Mouse (Mus musculus): ENCODE data around the gene Ackr4.

Gene Ackr4

DNA sequence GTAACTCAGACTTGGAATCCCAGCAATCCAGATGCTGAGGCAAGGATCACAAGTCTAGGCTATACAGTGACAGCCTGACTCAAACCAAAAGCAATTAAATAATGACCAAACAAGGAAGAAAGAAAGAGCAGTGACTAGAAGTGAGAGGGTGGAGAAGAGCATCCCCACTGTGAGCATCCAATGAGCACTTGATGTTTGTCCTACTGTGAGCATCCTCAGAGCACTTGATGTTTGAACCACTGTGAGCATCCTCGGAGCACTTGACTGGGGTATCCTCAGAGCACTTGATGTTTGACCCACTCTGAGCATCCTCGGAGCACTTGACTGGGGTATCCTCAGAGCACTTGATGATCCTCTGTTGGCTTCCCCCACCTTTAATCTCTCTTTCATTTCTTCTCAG, 21.7 kb downstream of the Ackr4 start:
- no peak for DNase-seq (ENCODE audit: low spot score)

DNA sequence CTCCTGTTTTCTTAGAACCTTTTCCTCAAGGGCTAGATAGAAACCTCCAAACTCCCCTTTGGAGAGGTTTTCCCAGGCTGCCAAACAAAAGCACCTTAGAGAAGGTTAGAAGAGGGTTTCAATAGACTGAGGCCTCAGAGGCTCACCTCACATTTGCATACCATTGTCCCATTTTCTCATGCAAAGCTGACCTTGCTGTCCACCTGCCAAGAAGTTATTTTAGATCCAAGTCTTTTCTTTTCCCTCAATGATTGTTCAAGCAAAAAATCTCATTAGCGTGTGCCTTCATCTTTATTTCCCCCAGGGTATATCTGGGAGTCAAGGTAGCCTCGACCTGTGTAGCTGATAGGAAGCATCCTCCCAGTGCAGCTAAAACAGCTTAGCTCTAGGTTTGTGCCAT, 23.8 kb downstream of the Ackr4 start:
- DNase-seq (ENCODE audit: low spot score), result no peak

DNA sequence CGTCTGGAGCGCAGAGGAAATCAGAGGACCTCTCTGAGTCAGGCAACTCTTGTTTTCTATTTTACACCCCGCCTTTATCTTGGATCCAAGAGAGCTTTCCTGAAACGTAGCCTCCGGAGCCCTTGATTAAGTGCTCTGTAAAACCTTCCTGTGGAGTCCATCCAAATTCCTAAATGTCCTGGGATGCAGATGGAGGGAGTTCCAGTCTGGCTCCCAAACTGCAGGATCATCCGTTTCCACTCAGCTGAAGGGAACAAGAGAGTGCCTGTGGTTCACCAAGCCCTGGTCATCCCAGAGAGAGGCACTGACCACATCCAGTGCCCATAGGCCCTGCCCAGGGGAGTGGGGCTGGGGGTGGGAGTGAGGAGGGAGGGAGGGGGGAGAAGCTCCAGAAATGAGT, 24.4 kb downstream of the Ackr4 start:
- DNase-seq (ENCODE audit: low spot score), result no peak

DNA sequence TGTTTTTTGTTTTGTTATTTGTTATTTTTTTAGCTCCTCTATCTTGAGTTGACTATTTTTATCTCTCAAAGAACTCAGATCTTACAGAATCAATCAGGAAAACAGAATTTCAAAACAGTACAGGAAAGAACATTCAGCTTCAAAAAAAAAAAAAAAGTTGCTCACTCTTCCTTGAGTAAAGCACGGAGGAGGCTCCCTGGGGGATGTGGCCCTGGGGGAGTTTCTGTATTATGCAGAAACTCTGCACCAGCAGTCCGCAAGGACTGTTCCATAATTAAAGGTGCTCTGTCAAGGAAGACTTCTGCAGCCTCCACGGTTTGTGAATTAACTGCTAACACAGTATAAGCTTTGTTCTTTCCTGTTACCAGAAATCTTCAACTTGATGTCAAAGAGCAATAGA, 25.3 kb downstream of the Ackr4 start:
- DNase-seq (ENCODE audit: low spot score), result no peak

DNA sequence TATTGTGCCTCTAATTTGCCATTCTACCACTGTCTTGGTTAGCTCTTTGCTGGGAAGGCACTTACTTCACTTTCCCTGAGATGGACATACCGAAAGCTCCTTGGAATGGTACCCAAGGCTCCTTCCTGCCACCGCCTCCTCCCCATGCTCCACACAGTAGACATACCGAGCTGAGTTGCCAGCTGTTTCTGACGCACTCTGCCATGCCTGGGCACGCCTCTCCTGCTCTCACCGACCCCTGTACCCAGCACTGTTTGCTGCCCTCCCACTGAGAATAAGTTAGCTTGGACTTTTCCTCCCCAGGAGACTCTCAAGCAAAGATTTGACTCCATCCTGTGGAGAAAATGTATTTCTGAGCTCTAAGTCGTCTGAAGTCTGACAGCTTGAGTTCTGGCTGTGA, 25.9 kb downstream of the Ackr4 start:
- DNase-seq (ENCODE audit: low spot score), result no peak

DNA sequence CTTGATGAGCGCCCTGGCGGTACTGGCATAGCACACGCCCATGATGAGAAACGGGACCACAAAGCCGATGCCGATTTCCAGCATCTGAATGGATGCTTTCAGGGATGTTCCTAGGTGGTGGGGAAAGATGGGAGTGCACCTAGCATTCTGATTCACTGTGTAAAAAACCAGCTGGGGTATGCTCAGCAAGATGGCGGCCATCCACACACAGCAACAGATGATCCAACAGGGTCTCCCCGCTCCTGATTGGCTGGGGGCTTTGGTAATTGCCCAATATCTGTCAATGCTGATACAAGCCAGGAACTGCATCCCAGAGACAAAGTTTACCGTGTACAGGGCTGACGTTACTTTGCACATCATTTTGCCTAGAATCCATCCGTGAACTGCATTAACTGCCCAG, 27.7 kb downstream of the Ackr4 start:
- no peak for DNase-seq (ENCODE audit: low spot score)

DNA sequence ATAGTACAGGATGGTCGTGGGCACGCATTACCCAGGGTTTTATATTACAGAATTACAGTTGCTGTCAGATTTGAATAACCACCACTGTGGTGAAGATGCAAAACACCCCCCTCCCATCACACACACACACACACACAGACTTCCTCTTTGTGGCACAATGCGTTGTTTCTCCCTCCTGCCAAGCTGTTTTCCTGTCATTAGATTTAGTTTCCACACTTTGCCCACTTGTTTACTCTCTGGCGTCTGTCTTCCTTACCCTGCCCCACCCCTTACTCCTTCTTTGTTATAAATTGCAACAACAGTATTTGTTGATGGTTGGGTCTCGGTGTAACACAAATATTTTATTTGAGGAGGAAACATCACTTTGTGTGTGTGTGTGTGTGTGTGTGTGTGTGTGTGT, 28.5 kb downstream of the Ackr4 start:
- no peak for DNase-seq (ENCODE audit: low spot score)

DNA sequence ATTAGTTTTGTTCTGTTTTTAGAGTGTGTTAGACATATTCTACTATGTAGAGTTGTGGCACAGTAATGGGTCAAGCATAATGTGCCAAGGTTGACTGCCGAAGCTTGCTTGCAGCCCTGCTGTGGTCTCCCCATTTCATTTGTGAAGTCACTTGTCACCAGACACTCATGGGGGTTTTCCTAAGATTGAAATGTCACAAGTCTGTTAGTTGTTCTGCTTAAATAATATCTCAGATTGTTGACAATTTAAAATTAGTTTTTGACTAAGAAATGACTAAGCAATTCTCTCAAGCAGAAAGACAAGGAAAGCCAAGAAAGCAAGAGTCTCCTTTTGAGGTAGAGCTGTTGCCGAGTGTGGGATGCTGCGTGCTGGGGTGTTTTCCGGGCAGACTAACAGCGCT, 33.8 kb downstream of the Ackr4 start:
- DNase-seq (ENCODE audit: low spot score), result no peak

DNA sequence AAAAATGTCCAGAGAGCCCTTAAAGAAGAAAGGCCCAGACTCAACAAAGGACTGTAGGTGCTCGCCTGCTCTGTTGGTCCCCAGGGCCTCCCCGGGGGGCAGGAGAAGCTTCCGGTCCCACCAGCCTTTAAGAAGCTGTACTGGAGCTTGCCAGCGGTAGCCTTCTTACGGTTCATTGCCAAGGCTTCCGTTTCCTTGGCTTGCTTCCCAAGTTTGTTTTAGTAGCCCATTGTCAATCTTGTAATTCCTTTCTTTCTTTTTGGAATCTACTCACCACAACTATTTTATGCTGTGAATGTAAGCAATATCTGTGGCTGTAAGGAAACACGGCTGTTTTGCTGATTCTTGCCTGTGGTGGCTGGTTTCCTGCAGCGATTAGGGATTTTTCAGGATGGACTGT, 38.2 kb downstream of the Ackr4 start:
- DNase-seq (ENCODE audit: low spot score), result peak; percentile 47

DNA sequence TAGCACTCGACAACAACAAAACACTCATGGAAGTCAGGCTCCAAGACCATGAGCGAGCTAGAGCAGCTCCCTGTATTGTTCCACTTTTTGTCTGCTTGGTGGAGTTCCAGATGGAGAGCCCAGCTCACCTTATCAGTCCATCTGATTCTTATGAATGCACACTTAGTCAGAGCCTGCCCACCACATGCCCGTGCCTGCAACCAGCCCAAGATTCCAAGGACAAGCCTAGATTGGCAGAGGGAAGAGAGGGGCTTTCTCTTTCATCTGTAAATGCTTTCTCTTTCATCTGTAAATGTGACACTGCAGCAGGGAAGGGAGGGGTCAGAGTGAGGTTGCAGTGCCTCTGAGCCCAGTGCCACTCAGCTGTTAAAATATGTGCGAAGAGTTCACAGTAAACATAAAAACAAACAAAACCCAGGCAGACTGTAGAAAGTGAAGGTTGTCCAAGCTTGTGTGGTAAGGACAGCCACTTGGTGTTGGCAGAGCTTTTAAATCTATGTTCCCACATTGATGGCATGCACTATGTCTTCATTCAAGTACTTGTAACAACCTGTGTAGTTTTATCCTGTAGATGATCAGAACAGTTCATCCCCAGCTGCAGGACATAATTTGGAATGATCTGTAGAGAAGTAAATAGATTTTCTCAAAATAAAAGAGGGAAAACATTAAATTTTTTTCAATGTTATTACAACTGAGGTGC, 40.9 kb downstream of the Ackr4 start:
- DNase-seq (ENCODE audit: low spot score), result no peak

DNA sequence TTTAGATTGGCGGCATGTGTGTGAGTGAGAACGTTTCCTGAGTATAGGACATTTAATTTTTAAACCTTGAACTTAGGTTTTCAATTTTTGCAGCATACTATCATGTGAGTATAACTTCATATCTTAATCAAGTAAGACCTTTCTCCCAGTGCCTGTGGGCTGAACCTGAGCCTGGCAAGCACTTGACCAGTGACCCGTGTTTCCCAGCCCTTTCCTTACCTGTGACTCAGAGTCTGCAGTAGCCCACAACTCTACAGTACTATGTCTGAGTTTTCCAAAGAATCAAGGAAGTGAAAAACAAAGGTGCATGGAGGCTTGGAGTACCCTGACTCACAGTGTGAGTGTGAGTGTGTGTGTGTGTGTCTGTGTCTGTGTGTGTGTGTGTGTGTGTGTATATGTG, 46.7 kb downstream of the Ackr4 start:
- no peak for DNase-seq (ENCODE audit: low spot score)

DNA sequence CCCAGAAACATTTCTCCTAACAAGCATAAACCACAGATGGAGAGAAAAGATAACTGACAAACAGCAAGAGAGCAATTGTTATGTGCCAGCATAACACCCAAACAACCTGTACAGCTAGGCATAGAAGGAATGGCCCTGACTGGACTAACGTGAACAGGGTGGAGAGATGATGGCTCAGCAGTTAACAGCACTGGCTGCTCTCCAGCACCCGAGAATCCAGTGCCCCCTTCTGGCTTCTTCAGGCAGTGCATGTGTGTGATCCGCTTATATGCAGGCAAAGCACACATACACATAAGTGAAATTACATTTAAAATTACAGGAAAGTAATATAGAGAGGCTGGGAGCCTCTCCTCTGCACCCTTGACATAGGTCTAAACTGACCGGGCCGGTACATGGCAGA, 47.4 kb downstream of the Ackr4 start:
- peak; percentile 31 for DNase-seq (ENCODE audit: low spot score)

DNA sequence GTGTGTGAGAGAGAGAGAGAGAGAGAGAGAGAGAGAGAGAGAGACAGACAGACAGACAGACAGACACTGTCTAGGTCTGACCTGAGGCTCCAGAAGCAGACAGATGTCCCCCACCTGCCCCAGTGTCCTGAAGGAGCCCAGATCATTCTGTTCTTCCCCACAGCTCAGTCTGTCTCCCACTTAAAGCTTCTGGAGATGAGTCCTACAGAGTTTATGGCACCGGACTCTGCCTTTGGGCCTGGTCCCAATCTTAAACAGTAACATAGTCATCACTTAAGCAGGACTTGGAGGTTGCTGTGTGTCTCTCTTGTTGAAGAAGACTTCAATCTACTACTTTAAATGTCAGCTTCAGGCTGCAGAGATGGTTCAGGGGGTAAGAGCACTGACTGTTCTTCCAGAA, 48.0 kb downstream of the Ackr4 start:
- DNase-seq (ENCODE audit: low spot score), result no peak

DNA sequence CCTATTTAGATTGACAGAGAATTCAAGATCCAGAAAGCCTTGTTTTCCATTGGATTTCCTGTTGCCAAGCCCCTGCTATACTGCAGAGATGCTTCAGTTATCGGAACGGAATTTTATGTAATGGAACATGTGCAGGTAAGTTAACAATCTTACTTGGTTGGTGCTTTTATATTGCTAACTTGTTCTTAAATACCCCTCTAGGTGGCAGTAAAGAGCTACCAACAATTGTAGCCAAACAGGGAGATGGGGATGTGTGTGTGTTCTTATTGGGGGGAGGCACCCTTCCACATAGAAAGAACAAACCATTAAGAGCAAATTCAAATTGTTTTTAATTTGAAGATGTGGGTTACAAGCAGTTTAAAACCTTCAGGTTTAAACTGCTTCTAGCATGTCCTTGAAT, 50.9 kb downstream of the Ackr4 start:
- DNase-seq (ENCODE audit: low spot score), result peak; percentile 21

DNA sequence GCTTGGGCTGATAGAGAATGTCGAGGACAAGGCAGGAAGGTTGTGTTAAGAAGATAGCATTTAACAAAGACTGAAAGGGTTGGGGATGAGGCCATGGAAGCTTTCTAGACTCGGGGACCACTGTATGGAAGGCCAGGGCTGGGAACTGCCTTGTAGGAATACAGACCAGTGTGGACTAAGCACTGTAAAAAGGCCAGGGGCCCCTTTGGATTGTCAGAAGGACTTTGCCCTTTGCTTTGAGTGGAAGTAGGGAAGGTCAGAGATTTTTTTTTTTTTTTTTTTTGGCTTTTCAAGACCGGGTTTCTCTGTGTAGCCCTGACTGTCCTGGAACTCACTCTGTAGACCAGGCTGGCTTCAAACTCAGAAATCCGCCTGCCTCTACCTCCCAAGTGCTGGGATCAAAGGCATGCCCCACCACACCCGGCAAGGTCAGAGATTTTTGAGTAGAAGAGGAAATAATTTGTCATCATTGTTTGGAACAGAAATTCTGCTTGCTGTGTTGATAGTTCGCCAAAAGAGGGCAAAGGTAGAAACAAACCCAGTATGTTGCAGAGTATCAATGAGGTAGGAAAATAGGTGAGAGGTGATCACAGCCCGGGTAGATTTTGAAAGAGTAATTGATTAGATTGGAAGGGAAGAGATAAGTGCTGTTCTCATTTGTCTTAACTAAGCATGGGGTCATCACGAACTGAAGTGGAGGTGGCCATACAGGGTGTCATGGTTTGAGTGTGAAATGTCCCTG, 55.7 kb downstream of the Ackr4 start:
- no peak for DNase-seq (ENCODE audit: low spot score)

DNA sequence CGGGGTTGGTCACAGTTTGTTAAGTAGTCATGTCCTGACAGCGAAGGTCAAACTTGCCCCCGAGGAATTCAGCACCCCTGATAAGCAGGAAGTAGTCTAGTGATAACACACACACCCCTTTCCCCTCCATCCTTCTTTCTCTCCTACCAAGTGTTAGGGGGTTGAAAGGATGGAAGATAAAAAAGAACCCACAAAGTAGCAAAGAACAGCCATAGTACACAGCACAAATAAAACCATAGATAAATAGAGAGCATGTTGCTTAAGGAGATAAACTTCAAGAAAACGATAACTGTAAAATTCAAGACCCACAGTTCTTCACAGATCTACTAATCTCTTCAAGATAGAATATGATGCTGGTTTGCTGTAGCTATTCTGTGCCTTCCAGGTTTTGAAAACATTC, 56.5 kb downstream of the Ackr4 start:
- DNase-seq (ENCODE audit: low spot score), result no peak

DNA sequence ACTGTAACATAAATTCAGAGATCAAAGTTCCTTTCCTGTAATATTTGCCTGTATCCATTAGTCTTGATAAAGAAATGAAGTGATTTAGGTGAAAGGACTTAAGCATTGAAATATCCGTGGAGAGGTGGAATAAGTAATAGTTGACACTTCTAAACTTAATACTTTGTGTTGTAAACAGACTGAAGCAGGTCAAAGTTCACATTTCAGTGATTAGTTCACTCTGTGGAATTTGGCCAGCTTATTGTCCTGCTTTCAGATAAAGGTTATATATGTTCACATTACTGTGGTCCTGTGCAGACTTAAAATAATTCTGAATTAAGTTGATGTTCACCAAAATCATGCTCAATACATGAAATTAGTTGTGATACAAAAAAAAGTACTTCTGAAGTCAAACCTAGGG, 62.2 kb downstream of the Ackr4 start:
- peak; percentile 31 for DNase-seq (ENCODE audit: low spot score)

DNA sequence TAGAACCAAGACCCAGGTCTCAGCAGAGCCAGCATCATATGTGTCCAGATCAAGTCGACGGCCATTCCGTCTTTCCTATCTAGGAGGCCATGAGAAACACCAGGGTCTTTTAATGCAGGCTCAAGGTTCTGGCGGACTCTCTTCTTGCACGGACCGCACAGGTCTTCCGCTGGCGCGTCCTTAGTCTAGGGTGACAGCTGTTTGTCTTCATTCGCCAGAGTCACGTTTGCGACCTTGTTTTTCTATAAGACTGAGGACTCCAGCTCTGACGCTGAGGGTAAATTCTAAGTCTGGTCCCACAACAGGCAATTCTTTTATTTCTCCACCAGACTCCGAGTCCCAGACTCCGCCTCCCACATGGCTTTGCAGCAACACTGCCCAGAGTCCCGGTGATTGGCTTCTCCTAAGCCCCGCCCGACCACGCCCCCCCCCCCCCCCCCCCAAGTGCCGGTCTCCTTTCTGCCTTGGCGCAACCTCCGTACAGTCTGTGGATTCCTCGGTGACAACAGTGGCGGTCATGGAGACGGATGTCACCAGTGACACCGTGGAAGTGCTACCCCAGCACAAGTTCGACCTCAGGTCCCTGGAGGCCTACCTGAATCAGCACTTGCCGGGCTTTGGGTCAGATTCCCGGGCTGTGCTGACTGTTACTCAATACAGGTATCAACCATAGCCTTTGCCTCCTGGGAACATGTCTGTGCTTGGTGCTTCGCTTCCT, 63.3 kb downstream of the Ackr4 start, which contains the start of gene Acad11:
Acad11 (plus strand) TSS at position 134 of the 718 bp plus-strand sequence.
- DNase-seq (ENCODE audit: low spot score), result peak; percentile 91

DNA sequence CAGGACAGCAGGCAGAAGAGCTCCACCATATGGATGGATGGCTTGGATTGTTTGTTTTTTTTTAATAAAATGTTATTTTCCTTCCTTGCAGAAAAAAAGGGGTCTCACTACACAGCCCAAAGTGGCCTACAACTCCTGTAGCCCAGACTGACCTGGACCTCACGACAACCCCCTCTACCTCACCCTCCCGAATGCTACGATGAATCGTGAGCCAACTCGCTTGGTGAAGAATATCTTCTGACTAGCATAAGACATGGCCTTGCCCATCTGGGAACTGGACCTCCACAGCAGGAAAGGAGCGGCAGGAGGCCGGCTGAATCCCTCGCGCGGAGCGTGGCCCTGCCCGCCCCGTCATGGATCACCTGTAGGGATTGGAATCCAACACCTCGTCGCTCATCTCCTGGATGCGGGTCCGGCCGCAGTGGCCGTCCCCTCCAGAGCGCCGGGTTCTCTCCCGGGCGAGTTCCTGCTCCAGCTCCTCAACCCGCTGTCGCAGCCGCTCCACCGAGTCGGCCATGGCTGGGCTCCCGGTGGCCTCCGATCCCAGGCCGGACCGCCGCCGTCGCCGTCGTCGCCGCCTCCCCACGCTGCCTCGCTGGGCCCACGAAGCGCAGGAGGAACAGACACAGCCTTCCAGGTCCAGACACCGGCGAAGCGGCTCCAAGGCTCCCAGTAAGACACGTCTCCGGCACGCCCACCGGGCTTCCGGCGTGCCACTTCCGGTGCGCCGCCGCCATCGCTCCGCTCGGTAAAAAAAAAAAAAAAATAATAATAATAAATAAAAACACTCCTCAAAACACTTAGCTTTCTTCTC, 64.1 kb downstream of the Ackr4 start, which contains the start of gene Uba5:
Uba5 (minus strand) TSS at position 705 of the 814 bp plus-strand sequence.
- no peak for DNase-seq (ENCODE audit: low spot score)

DNA sequence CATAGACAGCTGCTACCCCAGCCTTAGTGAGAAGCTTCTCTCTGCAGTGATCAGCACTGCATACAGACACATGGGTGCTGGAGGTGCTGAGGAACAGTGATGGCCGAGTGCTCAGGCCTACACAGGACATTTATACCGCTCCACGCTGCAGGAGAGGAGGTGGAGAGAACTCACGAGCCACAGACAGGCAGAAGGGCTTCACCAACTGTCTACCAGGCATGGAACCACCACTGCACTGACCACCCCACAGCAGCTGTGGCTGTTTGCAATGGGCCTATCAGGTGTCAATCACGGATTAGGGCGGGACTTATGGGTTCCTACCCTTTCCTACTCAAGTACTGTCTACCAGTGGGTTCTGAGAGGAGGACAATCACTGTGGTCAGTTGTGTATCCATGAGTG, 75.7 kb downstream of the Ackr4 start:
- DNase-seq (ENCODE audit: low spot score), result no peak

DNA sequence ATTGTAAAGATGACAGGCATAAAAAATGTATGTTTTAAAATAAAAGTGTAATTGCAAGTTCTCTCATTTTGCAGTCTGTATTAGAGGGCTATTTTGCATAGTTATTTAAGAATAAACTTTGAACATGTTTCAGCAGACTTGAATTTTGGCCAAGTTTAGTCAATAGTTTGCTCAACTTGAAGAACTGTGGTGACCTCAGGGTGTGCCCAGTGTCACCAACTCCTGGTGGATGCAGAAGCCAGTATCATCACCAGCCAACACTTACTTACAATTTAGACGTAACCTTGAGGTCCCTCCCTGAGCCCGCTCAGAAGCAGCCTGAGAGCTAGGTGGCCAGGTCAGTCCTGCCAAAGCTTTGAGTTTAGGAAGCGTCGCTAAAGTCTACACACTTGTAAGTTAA, 83.1 kb downstream of the Ackr4 start:
- peak; percentile 62 for DNase-seq (ENCODE audit: low spot score)

DNA sequence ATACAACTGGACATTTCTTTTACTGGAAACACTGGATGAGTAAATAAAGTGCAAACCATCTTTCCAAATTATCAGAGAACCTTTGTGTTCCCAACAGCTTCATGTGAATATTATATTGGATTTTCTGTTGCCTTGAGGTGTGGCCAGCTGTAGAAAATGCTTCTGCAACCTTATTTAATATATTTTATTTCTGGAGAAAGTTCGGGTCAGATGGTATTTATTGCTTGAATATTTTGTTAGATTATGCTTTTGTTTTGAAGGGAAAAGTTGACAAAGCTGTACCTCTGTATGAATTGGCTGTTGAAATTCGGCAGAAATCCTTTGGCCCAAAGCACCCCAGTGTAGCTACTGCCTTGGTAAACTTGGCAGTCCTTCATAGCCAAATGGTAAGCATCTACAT, 86.4 kb downstream of the Ackr4 start, which contains the start of gene Gm28305:
Gm28305 (plus strand) TSS at position 301 of the 400 bp plus-strand sequence.
- DNase-seq (ENCODE audit: low spot score), result no peak
